Comparison of ENCODE assay signal across 23 mouse cellular contexts in the genomic region with DNA sequence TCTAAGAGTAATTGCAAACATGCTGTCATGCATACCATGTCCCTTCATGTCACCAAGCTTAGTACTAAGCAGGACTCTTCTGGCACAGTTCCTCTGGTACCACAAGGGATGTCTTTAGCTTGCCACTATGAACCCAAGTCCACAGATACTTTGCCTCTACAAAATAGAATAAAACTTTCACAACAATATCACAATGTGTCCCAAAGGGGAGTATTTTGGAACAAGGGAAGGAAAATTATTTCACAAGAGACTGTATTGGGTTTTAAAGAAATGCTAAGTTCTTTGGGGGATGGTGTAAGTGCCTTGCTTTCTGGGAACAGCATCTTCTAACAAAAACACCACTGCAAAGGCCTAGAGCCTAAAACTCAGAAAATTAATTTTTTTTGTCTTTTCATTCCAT.
"Had no signal": no experiment of that assay in that cellular context is flagged by ENCODE, and none has a peak within 500 bp of the region (broad histone marks: within the 10 kb centered on the region; RNA-seq: fewer than 3 reads in every experiment).

No protein-coding gene starts in this region.

- H3K27me3 ChIP-seq: heart, embryonic 12.5 days; hindbrain, embryonic 13.5 days; hindbrain, embryonic 15.5 days; kidney, embryonic 15.5 days; limb, embryonic 12.5 days; liver, embryonic 13.5 days; liver, embryonic 15.5 days had no signal

- DNase-seq: gastrocnemius, postnatal 14 days; gastrocnemius, postnatal 36 days; heart, adult 18-20 months; heart, postnatal 14 days; heart, postnatal 36 days; kidney, adult 11 months; kidney, adult 2 months; kidney, adult 9 months; kidney, postnatal 14 days; kidney, postnatal 36 days; liver; liver, embryonic 13.5 days had no signal

- H3K36me3 ChIP-seq: heart, embryonic 12.5 days; hindbrain, embryonic 13.5 days; hindbrain, embryonic 15.5 days; kidney, embryonic 15.5 days; limb, embryonic 10.5 days; limb, embryonic 12.5 days; liver, embryonic 13.5 days; liver, embryonic 15.5 days had no signal

- H3K9me3 ChIP-seq: heart, embryonic 12.5 days; hindbrain, embryonic 13.5 days; hindbrain, embryonic 15.5 days; kidney, embryonic 15.5 days; limb, embryonic 10.5 days; limb, embryonic 12.5 days; liver, embryonic 13.5 days; liver, embryonic 15.5 days had no signal

- H3K4me3 ChIP-seq: heart, embryonic 12.5 days; hindbrain, embryonic 13.5 days; hindbrain, embryonic 15.5 days; kidney, embryonic 15.5 days; left cerebral cortex, adult 2 months; limb, embryonic 10.5 days; limb, embryonic 12.5 days; liver, embryonic 13.5 days; liver, embryonic 15.5 days had no signal

- H3K4me2 ChIP-seq: heart, embryonic 12.5 days; hindbrain, embryonic 13.5 days; hindbrain, embryonic 15.5 days; kidney, embryonic 15.5 days; limb, embryonic 12.5 days; liver, embryonic 13.5 days; liver, embryonic 15.5 days had no signal

- H3K9ac ChIP-seq: heart, embryonic 12.5 days; hindbrain, embryonic 13.5 days; hindbrain, embryonic 15.5 days; kidney, embryonic 15.5 days; limb, embryonic 12.5 days; liver, embryonic 13.5 days; liver, embryonic 15.5 days had no signal

- H3K27ac ChIP-seq: hindbrain, embryonic 13.5 days; hindbrain, embryonic 15.5 days; hindbrain, postnatal 0 days; kidney, embryonic 15.5 days; kidney, postnatal 0 days; left cerebral cortex, adult 2 months; limb, embryonic 10.5 days; limb, embryonic 12.5 days; liver, embryonic 13.5 days; liver, embryonic 15.5 days had no signal

- ATAC-seq: hindbrain, postnatal 0 days; intestine, embryonic 16.5 days had no signal

- H3K4me1 ChIP-seq: hindbrain, embryonic 15.5 days; liver, embryonic 13.5 days had no signal
